Mouse (Mus musculus): ENCODE measurements around the gene Atf7ip.

GRCm38 (mm10) chr6:136516626-136517025 lies 10.7 kb downstream of the Atf7ip start:
- TF ChIP-seq EP300 (IDR thresholded peaks at IDR 0.05; ENCODE audit: low read depth) (no peak), CTCF (IDR thresholded peaks at IDR 0.05; ENCODE audit: low read depth) (no peak)
